Mouse (Mus musculus): ENCODE data around the gene Olfr220. TPM values are rescaled to one million over a fixed set of nuclear protein-coding genes. Genes with fewer than 3 reads are reported as not detected.

Olfr220 gene
- polyA plus RNA-seq, 1 experiment from 2014 or later = not detected

DNA sequence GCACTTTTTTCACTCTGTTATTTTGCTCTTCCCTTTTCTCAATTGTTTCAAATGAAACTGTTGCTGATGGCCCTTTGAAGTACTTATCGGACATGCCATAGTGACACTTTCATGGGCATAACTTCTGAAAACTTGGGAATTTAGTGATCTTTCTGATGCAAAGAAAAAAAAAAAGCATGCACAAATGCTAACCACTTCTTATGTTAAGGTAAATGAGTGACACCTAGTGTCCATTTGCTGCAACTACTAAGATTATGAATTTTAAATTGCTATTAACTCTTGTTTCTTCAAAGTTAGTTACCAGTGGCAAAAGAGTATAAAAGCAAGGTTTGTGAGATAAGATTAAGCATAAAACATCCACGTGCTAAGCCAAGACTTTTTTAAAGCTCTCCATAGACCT is 24.4 kb downstream of the Olfr220 start:
- no peaks in the 10 kb centered on the region for H3K27me3 ChIP-seq (ENCODE audit: control insufficient read depth, insufficient read depth, low read depth, low read length)
- no peaks in the 10 kb centered on the region for H3K9me3 ChIP-seq (replicated peaks; ENCODE audit: control insufficient read depth, low read length)
- H3K4me2 ChIP-seq (ENCODE audit: low read depth, low read length) = no peak overlapping the region
- ATAC-seq (ENCODE audit: low read depth) = no peak
- H3K36me3 ChIP-seq (ENCODE audit: control insufficient read depth, insufficient read depth) = no peaks in the 10 kb centered on the region
- 18% methylated on average over 2 of the region's 2 CpGs for WGBS (ENCODE audit: insufficient replicate concordance)
- no peak overlapping the region for H3K4me3 ChIP-seq (ENCODE audit: low read depth, low read length)
- H3K4me1 ChIP-seq (ENCODE audit: control insufficient read depth, low read depth, low read length) = no peaks in the 10 kb centered on the region
- no peak overlapping the region for H3K27ac ChIP-seq (ENCODE audit: low read length)
- no peak overlapping the region for H3K9ac ChIP-seq (ENCODE audit: low read depth, low read length)

DNA sequence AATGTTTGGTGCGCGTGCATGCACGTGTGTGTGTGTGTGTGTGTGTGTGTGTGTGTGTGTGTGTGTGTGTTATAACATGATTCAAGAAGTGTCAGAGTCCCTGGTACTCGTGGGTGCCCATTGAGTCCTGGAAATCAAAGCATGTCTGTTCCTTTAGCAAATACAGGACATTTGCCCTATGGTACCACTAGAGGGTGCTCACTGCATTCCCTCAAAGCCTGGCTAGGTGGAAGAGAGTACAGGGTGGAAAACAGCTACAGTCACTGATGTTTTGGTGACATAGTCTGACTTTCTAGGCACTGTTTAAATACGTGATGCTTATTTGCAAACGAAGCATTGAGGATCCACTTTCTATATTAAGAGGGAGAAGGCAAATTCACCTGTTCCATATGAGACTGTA is 27.9 kb downstream of the Olfr220 start:
- no peak overlapping the region for H3K27ac ChIP-seq (ENCODE audit: low read length)
- H3K4me2 ChIP-seq (ENCODE audit: low read depth, low read length) = no peak overlapping the region
- no peak overlapping the region for H3K9ac ChIP-seq (ENCODE audit: low read depth, low read length)
- no peak overlapping the region for H3K4me3 ChIP-seq (ENCODE audit: low read depth, low read length)
- ATAC-seq (ENCODE audit: low read depth) = no peak
- 4% methylated on average over 6 of the region's 6 CpGs for WGBS (ENCODE audit: insufficient replicate concordance)
- H3K9me3 ChIP-seq (replicated peaks; ENCODE audit: control insufficient read depth, low read length) = no peaks in the 10 kb centered on the region
- H3K27me3 ChIP-seq (ENCODE audit: control insufficient read depth, insufficient read depth, low read depth, low read length) = no peaks in the 10 kb centered on the region
- no peaks in the 10 kb centered on the region for H3K4me1 ChIP-seq (ENCODE audit: control insufficient read depth, low read depth, low read length)
- H3K36me3 ChIP-seq (ENCODE audit: control insufficient read depth, insufficient read depth) = no peaks in the 10 kb centered on the region

DNA sequence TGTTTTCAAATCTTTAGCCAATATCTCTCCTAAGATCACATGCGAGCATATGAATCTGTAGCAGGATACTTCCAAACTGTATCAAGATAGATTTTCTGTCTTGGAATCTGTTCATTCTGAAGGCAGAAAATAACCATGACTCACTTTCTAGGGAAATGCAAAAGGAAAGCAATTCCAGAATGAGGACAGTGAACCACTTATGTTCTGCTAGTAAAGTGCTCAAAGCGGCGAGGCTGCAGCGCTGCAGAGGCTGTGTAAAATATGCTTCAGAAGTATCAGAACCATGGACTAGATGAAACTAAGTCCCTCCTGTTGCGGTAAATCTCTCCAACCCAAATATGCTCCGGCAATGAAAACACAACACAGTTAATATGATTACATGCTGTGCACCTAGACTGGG is 40.7 kb downstream of the Olfr220 start:
- no peak overlapping the region for H3K4me2 ChIP-seq (ENCODE audit: low read depth, low read length)
- WGBS (ENCODE audit: insufficient replicate concordance) = 74% methylated on average over 6 of the region's 6 CpGs
- no peak for ATAC-seq (ENCODE audit: low read depth)

DNA sequence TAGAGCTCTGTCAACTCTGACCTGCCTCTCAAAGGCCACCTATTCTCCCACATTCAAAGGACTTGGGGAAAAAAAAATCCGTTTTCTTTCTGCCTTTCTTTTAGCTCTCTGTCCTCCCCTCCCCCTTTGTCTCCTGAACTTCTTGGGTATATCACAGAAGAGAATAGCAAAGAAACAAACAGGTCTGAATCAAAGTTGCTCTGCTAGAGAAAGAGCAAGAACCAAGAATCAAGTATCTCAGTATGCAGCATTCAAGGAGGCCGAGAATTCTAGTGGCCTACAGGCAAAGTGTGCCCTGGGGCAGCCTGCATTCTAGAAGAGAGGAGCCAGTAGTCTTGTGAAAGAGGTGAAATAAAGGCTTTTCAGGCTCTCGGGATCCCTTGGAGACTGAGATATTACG is 58.2 kb downstream of the Olfr220 start:
- no peak overlapping the region for H3K4me2 ChIP-seq (ENCODE audit: low read depth, low read length)
- no peaks in the 10 kb centered on the region for H3K9me3 ChIP-seq (replicated peaks; ENCODE audit: control insufficient read depth, low read length)
- no peak overlapping the region for H3K9ac ChIP-seq (ENCODE audit: low read depth, low read length)
- no peak overlapping the region for H3K4me3 ChIP-seq (ENCODE audit: low read depth, low read length)
- no peaks in the 10 kb centered on the region for H3K36me3 ChIP-seq (ENCODE audit: control insufficient read depth, insufficient read depth)
- H3K27me3 ChIP-seq (ENCODE audit: control insufficient read depth, insufficient read depth, low read depth, low read length) = peaks cover 30% of the 10 kb centered on the region
- no peak for ATAC-seq (ENCODE audit: low read depth)
- H3K4me1 ChIP-seq (ENCODE audit: control insufficient read depth, low read depth, low read length) = no peaks in the 10 kb centered on the region; the same call in 1 of the 2 replicates
- WGBS (ENCODE audit: insufficient replicate concordance) = 48% methylated on average over 4 of the region's 4 CpGs
- no peak overlapping the region for H3K27ac ChIP-seq (ENCODE audit: low read length)

More for the DNA sequence above, 40.7 kb downstream of the Olfr220 start:
- no peaks in the 10 kb centered on the region for H3K36me3 ChIP-seq (ENCODE audit: control insufficient read depth, insufficient read depth)
- no peaks in the 10 kb centered on the region for H3K27me3 ChIP-seq (ENCODE audit: control insufficient read depth, insufficient read depth, low read depth, low read length)
- H3K27ac ChIP-seq (ENCODE audit: low read length) = no peak overlapping the region
- H3K4me3 ChIP-seq (ENCODE audit: low read depth, low read length) = no peak overlapping the region
- H3K9ac ChIP-seq (ENCODE audit: low read depth, low read length) = no peak overlapping the region
- no peaks in the 10 kb centered on the region for H3K4me1 ChIP-seq (ENCODE audit: control insufficient read depth, low read depth, low read length)
- no peaks in the 10 kb centered on the region for H3K9me3 ChIP-seq (replicated peaks; ENCODE audit: control insufficient read depth, low read length)

Other genes with a start within 250 kb of the Olfr220 start
- gene Olfr419, start 190.0 kb upstream of the Olfr220 start, polyA plus RNA-seq (2015; fragmentation: Nextera tagmentation; extraction: Ambion mirVana) = 0.11 and 0.13 TPM in 2 replicates
- gene Mptx1, start 111.6 kb upstream of the Olfr220 start, polyA plus RNA-seq (2015; fragmentation: Nextera tagmentation; extraction: Ambion mirVana) = not detected in 2 replicates
- gene Olfr417, start 77.0 kb upstream of the Olfr220 start, polyA plus RNA-seq (2015; fragmentation: Nextera tagmentation; extraction: Ambion mirVana) = 0.04 TPM in 1 of 2 replicates, not detected in the other
- not detected in 2 replicates for gene Olfr248, start 51.0 kb upstream of the Olfr220 start, polyA plus RNA-seq (2015; fragmentation: Nextera tagmentation; extraction: Ambion mirVana)
- gene Olfr414, start 18.0 kb upstream of the Olfr220 start, polyA plus RNA-seq (2015; fragmentation: Nextera tagmentation; extraction: Ambion mirVana) = not detected in 2 replicates
- gene Fmn2, start 59.7 kb downstream of the Olfr220 start, polyA plus RNA-seq (2015; fragmentation: Nextera tagmentation; extraction: Ambion mirVana) = 0.02 and 0.04 TPM in 2 replicates

Measured in liver, embryonic 16.5 days (tissue).